Mouse (Mus musculus): ENCODE results near the gene Myod1. TPM values are rescaled to one million over a fixed set of nuclear protein-coding genes. Genes with fewer than 3 reads are reported as not detected.

Myod1 gene
- polyA plus RNA-seq, 2 experiments from 2014 or later: not detected

- ATAC-seq: no peak
Measured at GRCm38 (mm10) chr7:46393116-46393515, 16.8 kb downstream of the Myod1 start.

GRCm38 (mm10) chr7:46393718-46394511, 17.6 kb downstream of the Myod1 start:
- no peak for ATAC-seq

DNA sequence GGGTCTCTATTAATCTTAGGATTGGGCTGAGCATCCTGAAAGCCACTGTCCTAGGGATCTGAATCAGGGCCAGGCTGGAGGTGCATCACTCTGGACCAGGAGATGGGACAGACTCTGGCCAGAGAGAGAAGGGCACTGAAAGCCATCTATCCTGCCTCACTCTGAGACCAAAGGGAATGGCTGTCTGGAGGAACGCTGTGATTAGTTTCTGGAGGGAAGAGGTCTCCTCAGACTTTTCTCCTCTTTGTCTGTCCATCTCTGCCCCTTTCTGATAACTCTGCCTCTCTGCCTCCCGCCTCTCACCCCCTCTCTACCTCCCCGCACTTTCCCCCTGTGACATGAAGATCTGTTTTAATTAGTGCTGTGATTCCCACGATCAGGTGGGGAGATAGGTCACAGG, 18.7 kb downstream of the Myod1 start:
- no peak for ATAC-seq

- ATAC-seq: no peak
Measured at GRCm38 (mm10) chr7:46395571-46395970, 19.3 kb downstream of the Myod1 start.

- peak; percentile 39 for ATAC-seq
Measured at GRCm38 (mm10) chr7:46396231-46396927, 20.1 kb downstream of the Myod1 start, which contains the start of gene Kcnc1. TSS of gene Kcnc1 (plus strand) at chr7:46396497.

DNA sequence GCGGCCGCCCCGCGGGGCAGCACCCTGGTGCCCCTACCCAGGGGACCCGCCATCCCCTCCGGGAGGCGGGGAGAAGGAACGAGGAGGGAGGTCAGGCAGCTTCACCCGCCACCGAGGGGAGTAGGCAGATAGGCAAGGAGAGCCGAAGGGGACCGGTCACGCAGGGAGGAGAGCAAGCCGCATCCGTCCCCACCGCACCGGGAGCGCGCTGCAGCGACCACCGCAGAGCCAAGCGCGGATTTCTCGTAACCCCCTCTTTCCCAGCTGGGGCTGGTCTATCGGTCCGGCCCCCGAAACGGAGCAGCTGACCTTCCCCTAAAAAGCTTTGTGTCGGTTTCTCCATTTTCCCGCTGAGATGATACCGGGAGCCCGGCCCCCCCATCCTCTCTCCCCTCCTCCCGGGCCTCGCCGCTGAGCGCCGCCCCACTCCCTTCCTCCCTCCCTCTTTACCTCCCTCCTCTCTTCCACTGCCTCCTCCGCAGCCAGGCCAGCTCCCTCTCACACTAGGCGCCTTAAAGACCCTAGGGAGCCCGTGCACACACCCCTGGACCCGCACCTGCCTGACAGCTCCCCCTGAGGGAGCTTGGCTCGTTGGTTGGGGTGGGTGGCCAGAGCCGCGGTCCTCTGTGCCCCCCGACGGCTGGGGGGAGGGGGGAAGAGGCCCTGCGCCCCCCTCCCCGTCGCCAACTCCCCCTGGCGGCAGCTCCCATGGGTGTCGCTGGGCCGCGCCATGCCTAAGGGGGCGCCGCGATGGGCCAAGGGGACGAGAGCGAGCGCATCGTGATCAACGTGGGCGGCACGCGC, 20.9 kb downstream of the Myod1 start:
- ATAC-seq: no peak

DNA sequence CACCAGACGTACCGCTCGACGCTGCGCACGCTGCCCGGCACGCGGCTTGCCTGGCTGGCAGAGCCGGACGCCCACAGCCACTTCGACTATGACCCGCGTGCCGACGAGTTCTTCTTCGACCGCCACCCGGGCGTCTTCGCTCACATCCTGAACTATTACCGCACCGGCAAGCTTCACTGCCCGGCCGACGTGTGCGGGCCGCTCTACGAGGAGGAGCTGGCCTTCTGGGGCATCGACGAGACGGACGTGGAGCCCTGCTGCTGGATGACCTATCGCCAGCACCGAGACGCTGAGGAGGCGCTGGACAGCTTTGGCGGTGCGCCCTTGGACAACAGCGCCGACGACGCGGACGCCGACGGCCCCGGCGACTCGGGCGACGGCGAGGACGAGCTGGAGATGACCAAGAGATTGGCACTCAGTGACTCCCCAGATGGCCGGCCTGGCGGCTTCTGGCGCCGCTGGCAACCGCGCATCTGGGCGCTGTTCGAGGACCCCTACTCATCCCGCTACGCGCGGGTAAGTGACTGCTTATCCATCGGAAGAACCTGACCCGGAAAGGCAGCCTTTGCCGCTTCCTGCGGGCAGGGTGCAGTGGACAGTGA, 21.6 kb downstream of the Myod1 start:
- no peak for ATAC-seq

GRCm38 (mm10) chr7:46398612-46399011, 22.3 kb downstream of the Myod1 start:
- no peak for ATAC-seq

DNA sequence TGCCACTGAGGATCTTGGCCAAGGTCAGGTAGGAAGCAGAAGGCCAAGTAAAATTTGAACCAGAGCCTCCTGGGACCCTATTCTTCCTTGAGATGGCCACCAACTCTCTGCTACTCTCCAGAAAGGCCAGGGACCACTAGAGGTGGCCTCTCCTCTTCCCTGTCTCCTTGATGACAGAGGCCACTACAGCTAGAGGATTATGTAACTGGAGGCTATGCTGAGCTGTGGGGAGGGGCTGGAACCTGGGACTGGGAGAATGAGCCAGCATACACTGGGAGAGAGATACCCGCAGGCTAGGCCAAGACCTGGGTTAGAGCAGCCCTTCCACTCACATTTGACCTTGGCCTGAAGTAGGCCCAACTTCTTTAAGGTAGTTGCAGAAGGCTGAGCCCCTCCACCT, 23.4 kb downstream of the Myod1 start:
- ATAC-seq: no peak

DNA sequence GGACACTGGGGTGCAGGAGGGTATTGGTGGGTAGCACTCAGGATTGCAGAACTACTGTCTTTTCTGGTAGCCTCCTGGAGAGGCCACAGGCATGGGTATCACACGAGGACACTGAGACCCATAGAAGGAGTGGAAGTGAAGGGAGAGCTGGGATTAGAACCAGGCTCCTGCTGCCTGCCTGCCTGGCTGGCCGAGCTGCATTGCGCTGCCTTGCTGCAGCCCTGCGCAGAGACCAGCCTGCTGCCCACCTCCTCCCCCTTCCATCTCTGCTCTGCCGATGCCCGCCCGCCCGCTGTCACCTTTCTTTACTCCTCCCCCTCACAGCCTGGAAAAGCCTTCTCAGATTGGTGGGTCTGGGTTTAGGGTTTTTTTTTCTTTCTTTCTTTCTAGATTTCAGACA, 24.1 kb downstream of the Myod1 start:
- ATAC-seq: no peak

GRCm38 (mm10) chr7:46401371-46402180, 25.3 kb downstream of the Myod1 start:
- no peak for ATAC-seq

GRCm38 (mm10) chr7:46403616-46404485, 27.6 kb downstream of the Myod1 start:
- no peak for ATAC-seq

DNA sequence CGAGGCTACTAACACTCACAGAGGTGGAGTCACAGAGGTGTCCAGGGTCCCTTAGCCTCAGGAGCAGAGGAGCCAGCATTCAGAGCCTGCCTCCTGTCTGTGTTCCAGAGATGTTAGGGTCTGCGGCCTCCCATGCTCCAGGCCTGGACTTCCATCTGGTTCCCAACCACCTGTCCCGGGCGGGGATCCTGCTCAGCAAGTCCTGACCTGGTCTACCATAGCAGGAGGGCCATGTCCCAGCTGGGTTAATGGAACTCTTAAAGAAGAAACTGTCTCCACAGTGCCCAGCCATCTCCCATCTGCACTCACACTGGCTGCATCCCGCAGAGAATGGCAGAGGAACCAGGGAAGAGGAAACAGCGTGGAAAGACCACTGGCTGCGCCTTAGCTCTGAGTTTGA, 28.5 kb downstream of the Myod1 start:
- no peak for ATAC-seq

DNA sequence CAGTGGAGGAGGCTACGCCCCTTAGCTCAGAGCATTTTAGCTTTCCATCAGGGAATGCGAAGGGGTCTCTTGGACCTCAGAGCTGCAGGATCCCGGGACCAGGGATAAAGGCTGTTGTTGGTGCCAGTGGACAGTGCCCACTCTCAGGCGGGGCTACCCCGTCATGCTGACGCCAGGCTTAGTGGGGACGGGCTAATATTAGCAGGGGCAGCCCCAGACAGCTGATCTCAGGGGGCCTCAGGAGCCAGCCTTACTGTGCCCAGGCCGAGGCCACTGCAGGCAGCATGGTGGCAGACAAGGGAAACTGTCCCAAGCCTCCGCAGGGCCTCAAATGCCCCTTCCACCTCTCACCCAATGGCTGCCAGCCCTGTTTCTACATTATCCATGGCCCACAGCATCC, 32.3 kb downstream of the Myod1 start:
- no peak for ATAC-seq

DNA sequence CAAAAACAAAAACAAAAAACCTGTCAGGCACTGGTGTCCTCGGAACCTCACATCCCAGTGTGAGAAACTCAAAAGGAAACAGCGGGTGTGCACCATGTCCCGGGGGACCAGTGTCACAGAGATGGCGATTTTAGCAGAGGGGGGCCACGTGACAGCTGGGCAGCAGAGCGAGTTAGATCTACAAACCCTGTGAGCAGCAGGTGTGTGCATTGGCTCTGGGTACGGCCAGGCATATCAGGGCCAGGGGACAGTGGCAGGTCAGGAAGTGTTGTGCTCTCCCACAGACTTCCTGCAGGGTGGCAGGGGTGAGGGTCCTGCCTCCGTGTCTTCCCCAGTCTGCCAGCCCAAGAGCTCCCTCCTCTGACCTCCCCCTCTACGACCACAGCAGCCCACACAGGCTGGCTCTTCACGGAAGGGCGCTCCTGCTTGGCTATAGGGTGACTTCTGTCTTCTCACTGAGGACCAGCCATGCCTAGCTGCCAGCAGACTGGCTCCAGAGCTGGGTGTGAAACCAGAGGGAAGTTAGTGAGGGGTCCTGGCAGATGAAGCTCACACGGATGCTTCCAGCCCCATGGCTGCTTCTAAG, 33.0 kb downstream of the Myod1 start:
- no peak for ATAC-seq

GRCm38 (mm10) chr7:46410727-46411126, 34.5 kb downstream of the Myod1 start:
- no peak for ATAC-seq

GRCm38 (mm10) chr7:46412823-46413222, 36.5 kb downstream of the Myod1 start:
- ATAC-seq: no peak

DNA sequence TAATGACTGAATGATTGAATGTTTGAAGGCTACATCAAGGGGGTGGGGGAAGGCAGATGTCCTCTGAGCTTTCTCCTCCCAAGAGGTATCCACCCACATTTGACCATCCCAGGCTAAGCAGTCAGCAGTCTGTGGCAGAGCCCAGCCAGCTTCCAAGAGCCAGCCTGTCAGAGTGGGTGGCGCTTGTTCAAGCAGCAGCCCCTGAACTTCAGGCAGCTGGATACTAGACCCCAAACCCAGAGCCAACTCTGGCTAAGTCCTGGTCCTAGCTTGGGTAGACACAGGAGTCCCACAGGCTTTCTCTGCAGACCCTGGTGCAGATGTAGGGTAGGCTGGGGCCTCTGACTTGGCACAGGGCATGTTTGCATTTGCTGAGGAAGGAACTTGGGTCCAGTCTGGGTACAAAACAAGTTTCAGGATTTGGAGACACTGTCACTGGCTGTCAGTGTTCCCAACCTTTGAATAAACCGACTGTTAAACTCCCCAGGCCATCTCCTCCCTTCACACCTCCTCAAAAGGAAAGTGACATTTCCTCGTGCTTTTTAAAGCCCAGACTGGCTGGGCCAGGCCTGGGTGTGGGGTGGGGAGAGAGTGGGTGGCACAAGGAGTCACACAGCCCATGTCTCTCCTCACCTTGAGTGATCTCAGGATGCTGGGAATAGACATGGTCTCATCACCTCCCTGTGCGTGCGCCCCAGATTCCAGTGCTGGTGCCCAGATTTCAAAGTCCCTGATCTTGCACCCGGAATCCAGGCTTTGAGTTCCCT, 37.9 kb downstream of the Myod1 start:
- no peak for ATAC-seq

GRCm38 (mm10) chr7:46415818-46416425, 39.6 kb downstream of the Myod1 start:
- ATAC-seq: no peak
